Mouse (Mus musculus): ENCODE results near the gene Uck1.

- TF ChIP-seq CTCF (IDR thresholded peaks at IDR 0.05 in 2 of 3, conservative IDR thresholded peaks at IDR 0.05 in 1 of 3; ENCODE audit: control insufficient read depth in 1 of 3, insufficient read depth in 1 of 3, low read depth in 2 of 3, low read length in 3 of 3, poor library complexity in 1 of 3, severe bottlenecking in 1 of 3) (no peak), EP300 (IDR thresholded peaks at IDR 0.05; ENCODE audit: low read depth in 1 of 2, low read length in 2 of 2) (no peak), MAZ (IDR thresholded peaks at IDR 0.05; ENCODE audit: low read depth, low read length) (no peak), MAFK (IDR thresholded peaks at IDR 0.05; ENCODE audit: borderline replicate concordance, low read depth, low read length) (no peak), MXI1 (IDR thresholded peaks at IDR 0.05; ENCODE audit: low read depth, low read length) (no peak), HCFC1 (IDR thresholded peaks at IDR 0.05; ENCODE audit: low read depth, low read length) (no peak)
Measured at GRCm38 (mm10) chr2:32253352-32253751, 6.6 kb downstream of the Uck1 start.
